Mouse (Mus musculus) left cerebral cortex, postnatal 25 days (tissue): Measurements from ENCODE around the gene Sez6l. TPM values are rescaled to one million over a fixed set of nuclear protein-coding genes. Genes with fewer than 3 reads are reported as not detected.

ENCODE experiments used
- DNase-seq, 2 experiments: peaks; one replicate each; pipeline ENCODE4 v3.0.0; 2022; ENCODE audit warnings: low spot score in 2 of 2, mixed read lengths in 1 of 2
- intact Hi-C: fragments of 180-260 bp; cut with DNase I; formaldehyde crosslinking; loops from one replicate; pipeline ENCODE4 v1.15.1; 2025
- total RNA-seq, 2 experiments: library from RNA; stranded (reverse); gene quantifications; 2 replicates each; pipeline ENCODE4 v1.2.3; 2021

The Sez6l gene
- total RNA-seq, 2 experiments from 2014 or later: 153 to 166 TPM

- intact Hi-C loops: no loop called here
- peak; percentile 81 to 90 for DNase-seq
These were observed 24.8 kb downstream of the Sez6l start for GRCm38 (mm10) chr5:112551975-112552728.

GRCm38 (mm10) chr5:112548846-112549620 lies 28.0 kb downstream of the Sez6l start:
- intact Hi-C loops: no loop called here
- peak in 1 of 2 experiments; percentile 63 for DNase-seq

- intact Hi-C loops: no loop called here
- DNase-seq: no peak
These were observed 30.2 kb downstream of the Sez6l start for GRCm38 (mm10) chr5:112546771-112547170.

GRCm38 (mm10) chr5:112538295-112538694 lies 38.7 kb downstream of the Sez6l start:
- DNase-seq: peak in 1 of 2 experiments; percentile 80
- intact Hi-C loops: no loop called here

- intact Hi-C loops: no loop called here
- DNase-seq: peak; percentile 39 to 55
These were observed 41.1 kb downstream of the Sez6l start for GRCm38 (mm10) chr5:112535868-112536267.

GRCm38 (mm10) chr5:112534146-112534545 lies 42.8 kb downstream of the Sez6l start:
- intact Hi-C loops: no loop called here
- DNase-seq: no peak

- intact Hi-C loops: no loop called here
- no peak for DNase-seq
These were observed 43.5 kb downstream of the Sez6l start for GRCm38 (mm10) chr5:112533312-112534075.

GRCm38 (mm10) chr5:112532894-112533293 lies 44.1 kb downstream of the Sez6l start:
- intact Hi-C loops: no loop called here
- DNase-seq: peak in 1 of 2 experiments; percentile 28

GRCm38 (mm10) chr5:112532210-112532609 lies 44.8 kb downstream of the Sez6l start:
- DNase-seq: no peak
- intact Hi-C loops: no loop called here

- no peak for DNase-seq
- intact Hi-C loops: no loop called here
These were observed 45.9 kb downstream of the Sez6l start for GRCm38 (mm10) chr5:112531111-112531510.

GRCm38 (mm10) chr5:112526936-112527335 lies 50.0 kb downstream of the Sez6l start:
- peak in 1 of 2 experiments; percentile 53 for DNase-seq
- intact Hi-C loops: no loop called here

GRCm38 (mm10) chr5:112526435-112526834 lies 50.5 kb downstream of the Sez6l start:
- intact Hi-C loops: no loop called here
- DNase-seq: peak in 1 of 2 experiments; percentile 75

- DNase-seq: no peak
- intact Hi-C loops: no loop called here
These were observed 51.0 kb downstream of the Sez6l start for GRCm38 (mm10) chr5:112525980-112526379.

- peak in 1 of 2 experiments; percentile 63 for DNase-seq
These were observed 51.7 kb downstream of the Sez6l start for GRCm38 (mm10) chr5:112525271-112525670.

GRCm38 (mm10) chr5:112523796-112524195 lies 53.2 kb downstream of the Sez6l start:
- intact Hi-C loops: no loop called here
- DNase-seq: no peak

More at GRCm38 (mm10) chr5:112525271-112525670, 51.7 kb downstream of the Sez6l start:
- intact Hi-C loops: no loop called here

- intact Hi-C loops: no loop called here
- no peak for DNase-seq
These were observed 53.7 kb downstream of the Sez6l start for GRCm38 (mm10) chr5:112523331-112523730.

- intact Hi-C loops: no loop called here
- DNase-seq: no peak
These were observed 55.1 kb downstream of the Sez6l start for GRCm38 (mm10) chr5:112521703-112522527.

- DNase-seq: no peak
- intact Hi-C loops: no loop called here
These were observed 55.9 kb downstream of the Sez6l start for GRCm38 (mm10) chr5:112520826-112521702.
